Mouse (Mus musculus) granulocyte monocyte progenitor cell, adult 5-6 weeks (primary cell): ENCODE results near the gene 6820408C15Rik. TPM values are rescaled to one million over a fixed set of nuclear protein-coding genes. Genes with fewer than 3 reads are reported as not detected.

Source experiments
- ATAC-seq: replicated peaks from 2 replicates; pipeline ENCODE4 v1.8.0; 2016; ENCODE audit warnings: mild to moderate bottlenecking, moderate TSS enrichment, inconsistent platforms; ENCODE audit not compliant: poor library complexity, severe bottlenecking
- total RNA-seq, 2 experiments: library from RNA; stranded (forward) in 1 of 2; stranded (reverse) in 1 of 2; fragments of 200-712, 200-1000 nt in 1 of 2; fragments of >200 nt in 1 of 2; fragmentation: Nextera tagmentation in 1 of 2; gene quantifications; 2 replicates each; pipeline ENCODE4 v1.2.3; 2014 to 2017

Gene 6820408C15Rik
- total RNA-seq, 2 experiments from 2014 or later = 0.75 TPM; not detected in 1

- no peak; the same call in 1 of the 2 replicates for ATAC-seq
Measured at GRCm38 (mm10) chr2:152452101-152452781, 36.9 kb downstream of the 6820408C15Rik start.

- ATAC-seq = no peak
Measured at GRCm38 (mm10) chr2:152459241-152459640, 43.9 kb downstream of the 6820408C15Rik start.

GRCm38 (mm10) chr2:152464570-152465150 is 49.3 kb downstream of the 6820408C15Rik start, which contains the start of gene Defb23:
Defb23 (minus strand) TSS chr2:152464620.
- no peak for ATAC-seq

- peak; percentile 44; the same call in 1 of the 2 replicates for ATAC-seq
Measured at GRCm38 (mm10) chr2:152470973-152471372, 55.6 kb downstream of the 6820408C15Rik start.

- ATAC-seq = no peak
Measured at GRCm38 (mm10) chr2:152472434-152472833, 57.0 kb downstream of the 6820408C15Rik start.

GRCm38 (mm10) chr2:152476763-152477162 is 61.4 kb downstream of the 6820408C15Rik start, which contains the start of gene Defb20:
Defb20 (plus strand) TSS chr2:152477063.
- ATAC-seq = no peak

- ATAC-seq = peak; percentile 56
Measured at GRCm38 (mm10) chr2:152480881-152481280, 65.5 kb downstream of the 6820408C15Rik start.

- no peak for ATAC-seq
Measured at GRCm38 (mm10) chr2:152481726-152482125, 66.3 kb downstream of the 6820408C15Rik start.

GRCm38 (mm10) chr2:152487024-152487423 is 71.6 kb downstream of the 6820408C15Rik start:
- ATAC-seq = no peak

- no peak for ATAC-seq
Measured at GRCm38 (mm10) chr2:152490038-152490437, 74.7 kb downstream of the 6820408C15Rik start, which contains the start of gene Defb22. Defb22 (minus strand) TSS chr2:152490138.

GRCm38 (mm10) chr2:152493151-152493550 is 77.8 kb downstream of the 6820408C15Rik start:
- ATAC-seq = no peak

Other genes with a start within 250 kb of the 6820408C15Rik start
- 71.6 and 101 TPM in 2 replicates for gene Csnk2a1, start 188.7 kb upstream of the 6820408C15Rik start, total RNA-seq (2014; fragmentation: Nextera tagmentation)
- 82.1 and 104 TPM in 2 replicates for gene Csnk2a1, start 188.7 kb upstream of the 6820408C15Rik start, total RNA-seq (2017)
- gene Tbc1d20, start 121.8 kb upstream of the 6820408C15Rik start, total RNA-seq (2014; fragmentation: Nextera tagmentation) = 26.4 and 28.7 TPM in 2 replicates
- gene Tbc1d20, start 121.8 kb upstream of the 6820408C15Rik start, total RNA-seq (2017) = 18.6 and 18.8 TPM in 2 replicates
- 109 and 119 TPM in 2 replicates for gene Rbck1, start 82.9 kb upstream of the 6820408C15Rik start, total RNA-seq (2014; fragmentation: Nextera tagmentation)
- 64.2 and 64.5 TPM in 2 replicates for gene Rbck1, start 82.9 kb upstream of the 6820408C15Rik start, total RNA-seq (2017)
- gene Trib3, start 71.6 kb upstream of the 6820408C15Rik start, total RNA-seq (2014; fragmentation: Nextera tagmentation) = not detected in 2 replicates
- not detected in 2 replicates for gene Trib3, start 71.6 kb upstream of the 6820408C15Rik start, total RNA-seq (2017)
- not detected in 2 replicates for gene Nrsn2, start 38.9 kb upstream of the 6820408C15Rik start, total RNA-seq (2014; fragmentation: Nextera tagmentation)
- gene Nrsn2, start 38.9 kb upstream of the 6820408C15Rik start, total RNA-seq (2017) = not detected in 2 replicates
- gene Sox12, start 17.5 kb upstream of the 6820408C15Rik start, total RNA-seq (2014; fragmentation: Nextera tagmentation) = 8.6 and 10.5 TPM in 2 replicates
- 1.5 and 2.4 TPM in 2 replicates for gene Sox12, start 17.5 kb upstream of the 6820408C15Rik start, total RNA-seq (2017)
- gene Zcchc3, start 560 bp upstream of the 6820408C15Rik start, total RNA-seq (2014; fragmentation: Nextera tagmentation) = 3.7 and 9.4 TPM in 2 replicates
- 4.8 and 4.9 TPM in 2 replicates for gene Zcchc3, start 560 bp upstream of the 6820408C15Rik start, total RNA-seq (2017)
- gene Defb23, start 49.0 kb downstream of the 6820408C15Rik start, total RNA-seq (2014; fragmentation: Nextera tagmentation) = not detected in 2 replicates
- gene Defb23, start 49.0 kb downstream of the 6820408C15Rik start, total RNA-seq (2017) = not detected in 2 replicates
- gene Defb20, start 61.5 kb downstream of the 6820408C15Rik start, total RNA-seq (2014; fragmentation: Nextera tagmentation) = not detected in 2 replicates
- gene Defb20, start 61.5 kb downstream of the 6820408C15Rik start, total RNA-seq (2017) = not detected in 2 replicates
- not detected in 2 replicates for gene Defb22, start 74.6 kb downstream of the 6820408C15Rik start, total RNA-seq (2014; fragmentation: Nextera tagmentation)
- not detected in 2 replicates for gene Defb22, start 74.6 kb downstream of the 6820408C15Rik start, total RNA-seq (2017)
- gene Defb26, start 96.1 kb downstream of the 6820408C15Rik start, total RNA-seq (2014; fragmentation: Nextera tagmentation) = not detected in 2 replicates
- not detected in 2 replicates for gene Defb26, start 96.1 kb downstream of the 6820408C15Rik start, total RNA-seq (2017)
- not detected in 2 replicates for gene Defb28, start 102.7 kb downstream of the 6820408C15Rik start, total RNA-seq (2014; fragmentation: Nextera tagmentation)
- gene Defb28, start 102.7 kb downstream of the 6820408C15Rik start, total RNA-seq (2017) = not detected in 2 replicates
- gene Defb29, start 124.5 kb downstream of the 6820408C15Rik start, total RNA-seq (2014; fragmentation: Nextera tagmentation) = not detected in 2 replicates
- not detected in 2 replicates for gene Defb29, start 124.5 kb downstream of the 6820408C15Rik start, total RNA-seq (2017)
- gene Gm17416, start 153.8 kb downstream of the 6820408C15Rik start, total RNA-seq (2014; fragmentation: Nextera tagmentation) = not detected in 2 replicates
- gene Gm17416, start 153.8 kb downstream of the 6820408C15Rik start, total RNA-seq (2017) = not detected in 2 replicates
- gene Defb21, start 157.2 kb downstream of the 6820408C15Rik start, total RNA-seq (2014; fragmentation: Nextera tagmentation) = not detected in 2 replicates
- not detected in 2 replicates for gene Defb21, start 157.2 kb downstream of the 6820408C15Rik start, total RNA-seq (2017)
- gene Defb19, start 164.7 kb downstream of the 6820408C15Rik start, total RNA-seq (2014; fragmentation: Nextera tagmentation) = not detected in 2 replicates
- not detected in 2 replicates for gene Defb19, start 164.7 kb downstream of the 6820408C15Rik start, total RNA-seq (2017)
- not detected in 2 replicates for gene Defb45, start 183.8 kb downstream of the 6820408C15Rik start, total RNA-seq (2014; fragmentation: Nextera tagmentation)
- gene Defb45, start 183.8 kb downstream of the 6820408C15Rik start, total RNA-seq (2017) = not detected in 2 replicates
- not detected in 2 replicates for gene Defb36, start 188.7 kb downstream of the 6820408C15Rik start, total RNA-seq (2014; fragmentation: Nextera tagmentation)
- gene Defb36, start 188.7 kb downstream of the 6820408C15Rik start, total RNA-seq (2017) = not detected in 2 replicates
- not detected in 2 replicates for gene Defb25, start 207.5 kb downstream of the 6820408C15Rik start, total RNA-seq (2014; fragmentation: Nextera tagmentation)
- not detected in 2 replicates for gene Defb25, start 207.5 kb downstream of the 6820408C15Rik start, total RNA-seq (2017)
- 0.45 TPM in 1 of 2 replicates, not detected in the other for gene Rem1, start 211.4 kb downstream of the 6820408C15Rik start, total RNA-seq (2014; fragmentation: Nextera tagmentation)
- not detected in 2 replicates for gene Rem1, start 211.4 kb downstream of the 6820408C15Rik start, total RNA-seq (2017)